Mouse (Mus musculus) adrenal gland, postnatal 25 days (tissue): ENCODE data around the gene Rnf213. TPM values are rescaled to one million over a fixed set of nuclear protein-coding genes. Genes with fewer than 3 reads are reported as not detected.
"Not testable (repeated sequence)": the region's sequence is repeated elsewhere in the genome, so short reads cannot be mapped to it uniquely, and the experiment has no call there.

ENCODE experiments used
- DNase-seq: peaks from one replicate; pipeline ENCODE4 v3.0.0; 2021; ENCODE audit warnings: mixed read lengths
- long read RNA-seq: library from polyadenylated mRNA; stranded (forward); transcript quantifications from one replicate; pipeline ENCODE4 v2.0.0, GENCODE M21; 2021
- total RNA-seq: library from RNA; stranded (reverse); gene quantifications from 2 replicates; pipeline ENCODE4 v1.2.3, GENCODE M21; 2021

The Rnf213 gene
- 36.8 and 46.2 TPM in 2 replicates for total RNA-seq
- long read RNA-seq, partial matches to known transcripts, result 0 of 1 reads
- long read RNA-seq, other reads (novel, unspliced or antisense), result 1 of 1 reads

GRCm38 (mm10) chr11:119392800-119393482 lies at the start of gene Rnf213:
TSS of gene Rnf213 (plus strand) at chr11:119393100.
- DNase-seq, result peak; percentile 65

GRCm38 (mm10) chr11:119344178-119344577 lies 48.7 kb upstream of the Rnf213 start:
- no peak for DNase-seq

- DNase-seq, result no peak
Observed at GRCm38 (mm10) chr11:119344865-119345264, 48.0 kb upstream of the Rnf213 start.

- no peak for DNase-seq
Observed at GRCm38 (mm10) chr11:119347125-119347524, 45.8 kb upstream of the Rnf213 start.

- DNase-seq, result no peak
Observed at GRCm38 (mm10) chr11:119352113-119352512, 40.8 kb upstream of the Rnf213 start.

- no peak for DNase-seq
Observed at GRCm38 (mm10) chr11:119353946-119354345, 39.0 kb upstream of the Rnf213 start.

GRCm38 (mm10) chr11:119354798-119355442 lies 38.0 kb upstream of the Rnf213 start:
- DNase-seq, result peak; percentile 47

GRCm38 (mm10) chr11:119355443-119356385 lies 37.2 kb upstream of the Rnf213 start, which contains the start of the genes Sgsh and Slc26a11:
TSS of gene Sgsh (minus strand) at chr11:119355536.
TSS of gene Slc26a11 (plus strand) at chr11:119355557.
- peak; percentile 94 for DNase-seq

- DNase-seq, result no peak
Observed at GRCm38 (mm10) chr11:119359089-119359488, 33.8 kb upstream of the Rnf213 start.

GRCm38 (mm10) chr11:119362769-119363533 lies 29.9 kb upstream of the Rnf213 start:
- no peak for DNase-seq

GRCm38 (mm10) chr11:119363534-119364145 lies 29.3 kb upstream of the Rnf213 start:
- peak; percentile 69 for DNase-seq

GRCm38 (mm10) chr11:119375425-119375824 lies 17.5 kb upstream of the Rnf213 start:
- no peak for DNase-seq

GRCm38 (mm10) chr11:119377326-119377725 lies 15.6 kb upstream of the Rnf213 start:
- DNase-seq, result no peak

GRCm38 (mm10) chr11:119378551-119378950 lies 14.3 kb upstream of the Rnf213 start:
- DNase-seq, result no peak

GRCm38 (mm10) chr11:119381631-119382337 lies 11.1 kb upstream of the Rnf213 start:
- no peak for DNase-seq

- no peak for DNase-seq
Observed at GRCm38 (mm10) chr11:119382338-119382850, 10.5 kb upstream of the Rnf213 start.

GRCm38 (mm10) chr11:119384904-119385303 lies 8.0 kb upstream of the Rnf213 start:
- DNase-seq, result no peak

GRCm38 (mm10) chr11:119386306-119386705 lies 6.6 kb upstream of the Rnf213 start:
- no peak for DNase-seq

- DNase-seq, result not testable (repeated sequence)
Observed at GRCm38 (mm10) chr11:119387273-119387672, 5.6 kb upstream of the Rnf213 start.

GRCm38 (mm10) chr11:119389851-119390270 lies 3.0 kb upstream of the Rnf213 start:
- DNase-seq, result peak; percentile 89
